Mouse (Mus musculus) embryonic fibroblast, embryonic 13.5 days (primary cell): Measurements from ENCODE around the gene Dph5.

ENCODE experiments used
- CTCF ChIP-seq: IDR thresholded peaks from 2 replicates; pipeline ENCODE4 v1.5.1; 2011; ENCODE audit warnings: mild to moderate bottlenecking, control low read depth, low read length, moderate library complexity, borderline replicate concordance; ENCODE audit not compliant: insufficient read depth
- POLR2A ChIP-seq: IDR thresholded peaks from 2 replicates; pipeline ENCODE4 v1.6.1; 2011; ENCODE audit warnings: low read depth, mild to moderate bottlenecking, control low read depth, low read length, moderate library complexity

- TF ChIP-seq CTCF (no peak), POLR2A (no peak)
Measured at GRCm38 (mm10) chr3:115983217-115983616, 95.6 kb downstream of the Dph5 start.
